Mouse (Mus musculus) layer of hippocampus, adult 11-12 months (tissue): ENCODE results near the gene Nfx1.
A peak's percentile ranks its signal among the peaks of the same experiment; 100 is the strongest.
"Not testable (repeated sequence)": the region's sequence is repeated elsewhere in the genome, so short reads cannot be mapped to it uniquely, and the experiment has no call there.

ENCODE experiments used
- DNase-seq: peaks from one replicate; pipeline ENCODE4 v3.0.0; 2022; ENCODE audit warnings: low spot score

Nfx1 gene

GRCm38 (mm10) chr4:40970842-40971701 is at the start of gene Nfx1:
TSS of gene Nfx1 (plus strand) at chr4:40970906.
- DNase-seq, result peak; percentile 95

- no peak for DNase-seq
These were observed 49.4 kb upstream of the Nfx1 start for GRCm38 (mm10) chr4:40921288-40921687.

- no peak for DNase-seq
These were observed 47.5 kb upstream of the Nfx1 start for GRCm38 (mm10) chr4:40923087-40923651.

- DNase-seq, result no peak
These were observed 45.1 kb upstream of the Nfx1 start for GRCm38 (mm10) chr4:40925568-40925967.

GRCm38 (mm10) chr4:40929046-40929445 is 41.7 kb upstream of the Nfx1 start:
- DNase-seq, result no peak

- DNase-seq, result no peak
These were observed 37.0 kb upstream of the Nfx1 start for GRCm38 (mm10) chr4:40933694-40934093.

- DNase-seq, result not testable (repeated sequence)
These were observed 36.3 kb upstream of the Nfx1 start for GRCm38 (mm10) chr4:40934369-40934768.

GRCm38 (mm10) chr4:40936175-40936839 is 34.4 kb upstream of the Nfx1 start:
- DNase-seq, result peak; percentile 63

GRCm38 (mm10) chr4:40938793-40939192 is 31.9 kb upstream of the Nfx1 start:
- DNase-seq, result no peak

- no peak for DNase-seq
These were observed 27.1 kb upstream of the Nfx1 start for GRCm38 (mm10) chr4:40943651-40944050.

GRCm38 (mm10) chr4:40946516-40947121 is 24.1 kb upstream of the Nfx1 start:
- no peak for DNase-seq

GRCm38 (mm10) chr4:40947565-40948159 is 23.0 kb upstream of the Nfx1 start:
- no peak for DNase-seq

- peak; percentile 98 for DNase-seq
These were observed 22.5 kb upstream of the Nfx1 start, which contains the start of the genes Bag1 and Chmp5 for GRCm38 (mm10) chr4:40948160-40948708. TSS of gene Bag1 (minus strand) at chr4:40948294. TSS of gene Chmp5 (plus strand) at chr4:40948407.

GRCm38 (mm10) chr4:40953521-40953920 is 17.2 kb upstream of the Nfx1 start:
- DNase-seq, result no peak

- DNase-seq, result no peak
These were observed 14.8 kb upstream of the Nfx1 start for GRCm38 (mm10) chr4:40955942-40956341.

- DNase-seq, result no peak
These were observed 7.2 kb upstream of the Nfx1 start for GRCm38 (mm10) chr4:40963536-40963935.

GRCm38 (mm10) chr4:40969161-40969560 is 1.5 kb upstream of the Nfx1 start:
- DNase-seq, result no peak

GRCm38 (mm10) chr4:40969781-40970591 is 720 bp upstream of the Nfx1 start:
- no peak for DNase-seq

- no peak for DNase-seq
These were observed 189 bp upstream of the Nfx1 start for GRCm38 (mm10) chr4:40970592-40970841.

- DNase-seq, result no peak
These were observed 1.0 kb downstream of the Nfx1 start for GRCm38 (mm10) chr4:40971744-40972143.

GRCm38 (mm10) chr4:40974011-40974410 is 3.3 kb downstream of the Nfx1 start:
- no peak for DNase-seq
